Mouse (Mus musculus) lung, adult 18-20 months (tissue): ENCODE results near the gene Olfr1152.

Experiments
- DNase-seq, 2 experiments: peaks; one replicate each; pipeline ENCODE4 v3.0.0; 2022; ENCODE audit warnings: mixed read lengths in 2 of 2

Olfr1152 gene

GRCm38 (mm10) chr2:87866192-87866591 is at the start of gene Olfr1152:
Gene Olfr1152, plus strand, starts transcription at chr2:87866492.
- DNase-seq = no peak

- no peak for DNase-seq
Observed at GRCm38 (mm10) chr2:87830233-87830632, 36.1 kb upstream of the Olfr1152 start, which contains the start of gene Olfr1148. Gene Olfr1148, plus strand, starts transcription at chr2:87830533.

- DNase-seq = no peak
Observed at GRCm38 (mm10) chr2:87843693-87844092, 22.6 kb upstream of the Olfr1152 start, which contains the start of gene Olfr1150-ps1. Gene Olfr1150-ps1, plus strand, starts transcription at chr2:87843993.

GRCm38 (mm10) chr2:87855562-87855961 is 10.7 kb upstream of the Olfr1152 start, which contains the start of gene Olfr1151:
Gene Olfr1151, plus strand, starts transcription at chr2:87855862.
- no peak for DNase-seq

- no peak for DNase-seq
Observed at GRCm38 (mm10) chr2:87894662-87895061, 28.4 kb downstream of the Olfr1152 start, which contains the start of gene Olfr1153. Gene Olfr1153, plus strand, starts transcription at chr2:87894962.

DNA sequence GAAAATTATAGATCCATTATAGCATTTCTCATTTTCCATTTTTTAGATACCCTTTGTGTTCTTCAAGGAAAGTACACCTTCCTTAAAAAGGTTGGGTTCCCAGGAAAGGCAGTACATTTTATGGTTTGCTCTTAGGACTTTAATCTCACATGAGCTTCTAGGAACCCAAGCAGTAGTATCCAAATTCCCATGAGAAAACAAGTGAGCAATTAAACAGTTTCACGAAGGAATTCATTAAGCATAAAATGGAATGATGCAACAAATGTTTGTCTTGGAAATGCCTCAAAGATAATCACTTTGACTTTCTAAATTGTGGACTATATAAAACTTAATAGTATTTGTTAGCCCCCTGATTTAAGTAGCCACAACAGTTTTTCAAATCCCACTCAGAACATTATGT is 38.8 kb downstream of the Olfr1152 start, which contains the start of gene Olfr1154:
Gene Olfr1154, minus strand, starts transcription at position 101 of the 400 bp plus-strand sequence.
- no peak for DNase-seq
